Mouse (Mus musculus): ENCODE results near the gene Runx2.

Gene Runx2

DNA sequence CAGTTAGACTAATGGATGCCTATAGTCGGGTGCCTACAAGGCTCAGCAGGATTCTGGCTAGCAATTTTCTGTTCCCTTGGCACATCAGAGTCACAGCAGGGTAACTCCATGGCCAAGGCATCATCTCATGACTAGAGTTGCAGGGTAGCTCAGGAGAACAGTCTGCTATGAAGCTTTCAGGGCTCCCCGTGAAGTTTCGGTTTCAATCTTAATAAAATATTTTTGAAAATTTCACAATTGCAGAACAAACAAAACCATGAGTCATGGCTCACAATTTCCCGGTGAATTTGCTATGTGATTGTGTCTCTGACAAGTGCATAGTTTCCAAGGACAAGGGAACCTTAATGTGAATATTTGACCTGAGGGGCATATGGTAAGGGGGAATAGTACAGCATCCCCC is 355.6 kb downstream of the Runx2 start:
- DNase-seq (ENCODE audit: low spot score) = no peak

GRCm38 (mm10) chr17:44456696-44457095 is 357.9 kb downstream of the Runx2 start:
- DNase-seq (ENCODE audit: low spot score) = no peak

- peak; percentile 83 for DNase-seq (ENCODE audit: low spot score)
Observed at GRCm38 (mm10) chr17:44455681-44456600, 358.7 kb downstream of the Runx2 start.

GRCm38 (mm10) chr17:44449915-44450471 is 364.6 kb downstream of the Runx2 start:
- DNase-seq (ENCODE audit: low spot score) = no peak
